Mouse (Mus musculus) cerebellum, adult 18-20 months (tissue): Measurements from ENCODE around the gene Fance.
A peak's percentile ranks its signal among the peaks of the same experiment; 100 is the strongest.
"Not testable (repeated sequence)": the region's sequence is repeated elsewhere in the genome, so short reads cannot be mapped to it uniquely, and the experiment has no call there.

Experiments used
- DNase-seq, 2 experiments: peaks; one replicate each; pipeline ENCODE4 v3.0.0; 2021

Gene Fance

GRCm38 (mm10) chr17:28327673-28328325, 14.5 kb downstream of the Fance start:
- peak in 1 of 2 experiments; percentile 30 for DNase-seq

- DNase-seq = peak; percentile 95 to 99
Measured at GRCm38 (mm10) chr17:28328366-28328928, 15.1 kb downstream of the Fance start, which contains the start of gene Rpl10a. Rpl10a (plus strand) TSS chr17:28328471.

- DNase-seq = no peak
Measured at GRCm38 (mm10) chr17:28328946-28329345, 15.6 kb downstream of the Fance start.

GRCm38 (mm10) chr17:28329503-28330231, 16.3 kb downstream of the Fance start:
- no peak for DNase-seq

- DNase-seq = no peak
Measured at GRCm38 (mm10) chr17:28330232-28330546, 16.9 kb downstream of the Fance start.

- not testable (repeated sequence) for DNase-seq
Measured at GRCm38 (mm10) chr17:28330590-28330989, 17.3 kb downstream of the Fance start.

- DNase-seq = no peak
Measured at GRCm38 (mm10) chr17:28331241-28332112, 18.2 kb downstream of the Fance start.

GRCm38 (mm10) chr17:28332113-28332914, 19.0 kb downstream of the Fance start:
- no peak for DNase-seq

- no peak for DNase-seq
Measured at GRCm38 (mm10) chr17:28332915-28333546, 19.7 kb downstream of the Fance start.

GRCm38 (mm10) chr17:28335267-28335666, 21.9 kb downstream of the Fance start:
- no peak for DNase-seq

GRCm38 (mm10) chr17:28337547-28337946, 24.2 kb downstream of the Fance start:
- no peak for DNase-seq

GRCm38 (mm10) chr17:28340578-28340977, 27.3 kb downstream of the Fance start:
- no peak for DNase-seq

- DNase-seq = peak; percentile 36 to 48
Measured at GRCm38 (mm10) chr17:28341091-28341490, 27.8 kb downstream of the Fance start.

- DNase-seq = no peak
Measured at GRCm38 (mm10) chr17:28344050-28344607, 30.8 kb downstream of the Fance start.

GRCm38 (mm10) chr17:28344670-28345069, 31.4 kb downstream of the Fance start:
- DNase-seq = no peak

GRCm38 (mm10) chr17:28345271-28345721, 32.0 kb downstream of the Fance start:
- DNase-seq = no peak

GRCm38 (mm10) chr17:28345882-28346281, 32.6 kb downstream of the Fance start:
- no peak for DNase-seq

GRCm38 (mm10) chr17:28347327-28347726, 34.0 kb downstream of the Fance start:
- no peak for DNase-seq

- no peak for DNase-seq
Measured at GRCm38 (mm10) chr17:28348211-28348610, 34.9 kb downstream of the Fance start.

GRCm38 (mm10) chr17:28349264-28349880, 36.1 kb downstream of the Fance start:
- DNase-seq = no peak
